Mouse (Mus musculus) midbrain, embryonic 11.5 days (tissue): ENCODE results near the gene Rab3ip. TPM values are rescaled to one million over a fixed set of nuclear protein-coding genes. Genes with fewer than 3 reads are reported as not detected.

Source experiments
- ATAC-seq: fragments of 200-750 bp; cut with Nextera tagmentation; 2 replicates; pipeline ENCODE4 v1.8.0; 2017; ENCODE audit warnings: moderate TSS enrichment, moderate library complexity; ENCODE audit not compliant: low FRiP score
- DNase-seq: peaks from one replicate; pipeline ENCODE4 v3.0.0; 2015; ENCODE audit warnings: low spot score; ENCODE audit errors: missing footprints
- H3K27ac ChIP-seq: fragments of 300-500 bp; sonication (generic); 2 replicates; pipeline ENCODE4 v1.5.1; 2014; ENCODE audit warnings: low read depth, low read length
- H3K27me3 ChIP-seq: fragments of 300-500 bp; sonication (generic); 2 replicates; pipeline ENCODE4 v1.6.1; 2014; ENCODE audit warnings: mild to moderate bottlenecking, low read length, moderate library complexity, mixed read lengths; ENCODE audit not compliant: control insufficient read depth, insufficient read depth
- H3K36me3 ChIP-seq: fragments of 300-500 bp; sonication (generic); 2 replicates; pipeline ENCODE4 v1.6.1; 2014; ENCODE audit warnings: mild to moderate bottlenecking, low read length, moderate library complexity, mixed read lengths; ENCODE audit not compliant: control insufficient read depth, insufficient read depth
- H3K4me1 ChIP-seq: fragments of 300-500 bp; sonication (generic); 2 replicates; pipeline ENCODE4 v1.6.1; 2014; ENCODE audit warnings: low read length; ENCODE audit not compliant: control insufficient read depth, insufficient read depth
- H3K4me2 ChIP-seq: fragments of 300-500 bp; sonication (generic); 2 replicates; pipeline ENCODE4 v1.6.1; 2014; ENCODE audit warnings: mild to moderate bottlenecking, moderate library complexity
- H3K4me3 ChIP-seq: fragments of 300-500 bp; sonication (generic); 2 replicates; pipeline ENCODE4 v1.5.1; 2014; ENCODE audit warnings: low read depth, low read length
- H3K9ac ChIP-seq: fragments of 300-500 bp; sonication (generic); 2 replicates; pipeline ENCODE4 v1.6.1; 2014; ENCODE audit warnings: low read length
- H3K9me3 ChIP-seq: fragments of 300-500 bp; sonication (generic); 2 replicates; pipeline ENCODE4 v1.6.1; 2016; ENCODE audit warnings: low read length; ENCODE audit not compliant: control insufficient read depth
- WGBS: fragments of 180-500 bp; shearing (Covaris S2); extraction: QIAGEN DNeasy Blood & Tissue Kit; methylation state at CpG from one replicate; pipeline ENCODE4 v1.1.7; 2014; 5-methylcytosine and 5-hydroxymethylcytosine counted together
- polyA plus RNA-seq: library from polyadenylated mRNA; unstranded; fragments of >200 nt; fragmentation: Nextera tagmentation; extraction: Ambion mirVana; gene quantifications from 2 replicates; pipeline ENCODE4 v1.2.1, GENCODE M21; 2014

Gene Rab3ip
- polyA plus RNA-seq, 1 experiment from 2014 or later: 41.1 TPM

DNA sequence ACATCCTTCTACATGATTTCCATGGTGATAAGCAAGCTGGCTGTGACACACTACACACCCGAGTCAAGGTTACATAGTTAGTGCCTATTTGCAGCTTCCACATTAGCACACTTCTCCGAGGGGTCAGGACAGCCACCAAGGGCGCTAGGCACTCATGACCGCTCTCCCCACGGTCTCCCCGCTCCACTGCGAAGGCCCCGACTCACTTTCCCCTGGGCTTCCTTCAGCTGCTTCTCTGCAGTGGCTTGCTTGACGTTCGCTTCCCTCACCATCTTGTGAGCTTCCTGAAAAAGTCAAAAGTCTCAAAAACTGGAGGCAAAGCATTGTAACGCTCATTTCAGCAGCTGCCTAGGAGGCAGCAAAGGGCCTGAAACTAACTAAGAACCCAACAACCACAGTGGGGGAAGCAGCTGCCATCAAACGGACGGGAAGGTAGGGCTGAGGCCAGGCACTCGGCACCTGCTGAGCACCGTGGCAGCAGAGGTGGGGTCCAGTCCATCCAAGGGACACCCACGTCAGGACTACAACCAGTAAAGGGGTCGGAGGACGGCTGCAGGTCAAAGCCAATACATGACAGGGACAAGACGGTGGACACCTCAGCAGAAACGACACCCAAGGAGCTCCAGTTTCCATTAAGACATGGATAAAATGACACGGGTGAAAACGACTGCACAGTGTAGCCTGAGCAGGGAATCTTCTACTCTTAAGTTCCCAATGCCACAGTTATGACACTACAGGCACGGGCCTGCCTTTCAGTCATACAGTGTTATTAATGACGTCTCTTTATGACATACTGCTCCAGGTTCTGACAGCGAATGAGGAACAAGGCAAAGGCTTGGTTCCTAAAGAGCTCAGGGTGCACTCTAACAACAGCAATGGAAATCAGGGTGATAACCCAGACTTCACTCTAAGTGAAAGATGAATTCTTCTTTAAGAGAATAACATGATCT, 30.9 kb downstream of the Rab3ip start:
- Histone ChIP-seq H3K9me3 (no peaks in the 10 kb centered on the region), H3K27ac (no peak overlapping the region), H3K9ac (no peak overlapping the region), H3K4me3 (no peak overlapping the region), H3K27me3 (no peaks in the 10 kb centered on the region), H3K4me2 (no peak overlapping the region), H3K36me3 (peaks cover 2% of the 10 kb centered on the region), H3K4me1 (no peaks in the 10 kb centered on the region)
- 95% methylated on average over 25 of the region's 25 CpGs for WGBS
- no peak for ATAC-seq
- no peak for DNase-seq

DNA sequence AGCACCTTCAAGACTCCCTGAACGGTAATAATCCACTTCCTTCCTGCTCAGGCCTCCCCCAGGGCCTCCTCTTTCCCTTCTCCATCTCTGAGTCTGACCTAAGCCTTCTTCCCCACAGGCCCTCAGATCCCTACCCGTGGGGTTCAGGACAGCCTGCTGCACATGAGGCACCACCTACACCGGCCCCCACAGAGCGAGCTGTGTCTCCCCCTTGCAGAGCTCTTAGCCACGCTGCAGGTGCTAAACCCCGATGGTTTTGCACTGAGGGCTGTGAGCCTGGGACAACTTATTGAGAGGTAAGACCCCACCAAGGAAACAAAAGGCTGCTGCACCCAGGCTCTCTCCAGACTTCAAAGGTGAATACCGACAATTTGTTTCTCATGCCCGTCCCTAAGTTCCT, 34.0 kb downstream of the Rab3ip start:
- Histone ChIP-seq H3K4me1 (no peaks in the 10 kb centered on the region), H3K36me3 (peaks cover 2% of the 10 kb centered on the region), H3K9ac (no peak overlapping the region), H3K9me3 (no peaks in the 10 kb centered on the region), H3K4me3 (no peak overlapping the region), H3K27ac (no peak overlapping the region), H3K4me2 (no peak overlapping the region), H3K27me3 (no peaks in the 10 kb centered on the region)
- ATAC-seq: no peak
- WGBS: 84% methylated on average over 8 of the region's 8 CpGs
- no peak for DNase-seq

DNA sequence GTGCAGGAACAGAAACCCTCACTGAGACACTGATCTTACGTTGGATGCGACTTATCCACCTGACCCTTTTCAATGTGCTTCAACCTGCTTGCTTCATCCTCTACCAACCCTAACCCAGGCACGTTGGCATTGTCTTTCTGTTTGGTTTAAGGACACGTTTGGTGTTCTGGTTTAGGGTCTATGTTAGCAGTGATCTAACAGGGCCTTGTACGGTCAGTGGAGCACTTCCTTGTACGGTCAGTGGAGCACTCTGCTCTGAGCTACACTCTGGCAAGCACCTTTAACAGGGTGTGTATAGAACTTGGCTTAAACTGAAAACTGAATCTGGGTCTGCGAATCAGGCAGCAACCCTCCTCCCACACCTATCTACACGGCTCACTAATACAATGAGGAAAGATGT, 35.3 kb downstream of the Rab3ip start:
- WGBS: 93% methylated on average over 8 of the region's 8 CpGs

DNA sequence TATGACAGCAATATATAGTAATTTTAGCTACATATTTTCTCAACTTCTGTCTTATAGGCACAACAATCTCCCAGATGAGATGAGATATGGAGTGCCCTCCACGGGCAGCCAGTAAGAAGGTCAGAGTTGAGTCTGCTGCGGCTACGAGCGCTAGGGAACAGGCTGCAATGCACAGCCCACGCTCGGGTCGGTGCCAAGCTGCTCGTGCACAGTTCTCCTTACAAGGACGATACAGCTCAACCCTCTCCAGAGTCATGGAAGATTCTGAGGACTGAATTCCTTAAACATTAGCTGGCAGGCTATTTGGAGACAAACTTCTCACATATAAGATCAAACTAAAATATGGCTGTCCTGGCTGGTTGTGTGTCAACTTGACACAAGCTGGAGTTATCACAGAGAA, 36.0 kb downstream of the Rab3ip start:
- H3K4me1 ChIP-seq: no peaks in the 10 kb centered on the region
- no peak overlapping the region for H3K4me3 ChIP-seq
- ATAC-seq (no peak), DNase-seq (no peak)
- H3K4me2 ChIP-seq: no peak overlapping the region
- H3K27me3 ChIP-seq: no peaks in the 10 kb centered on the region
- H3K36me3 ChIP-seq: peaks cover 7% of the 10 kb centered on the region
- H3K9me3 ChIP-seq: no peaks in the 10 kb centered on the region
- no peak overlapping the region for H3K9ac ChIP-seq
- H3K27ac ChIP-seq: no peak overlapping the region
- 95% methylated on average over 9 of the region's 9 CpGs for WGBS

More for the DNA sequence above, 35.3 kb downstream of the Rab3ip start:
- Histone ChIP-seq H3K4me1 (no peaks in the 10 kb centered on the region), H3K27ac (no peak overlapping the region), H3K27me3 (no peaks in the 10 kb centered on the region), H3K36me3 (peaks cover 2% of the 10 kb centered on the region), H3K4me2 (no peak overlapping the region), H3K9ac (no peak overlapping the region), H3K4me3 (no peak overlapping the region), H3K9me3 (no peaks in the 10 kb centered on the region)
- ATAC-seq (no peak), DNase-seq (no peak)

DNA sequence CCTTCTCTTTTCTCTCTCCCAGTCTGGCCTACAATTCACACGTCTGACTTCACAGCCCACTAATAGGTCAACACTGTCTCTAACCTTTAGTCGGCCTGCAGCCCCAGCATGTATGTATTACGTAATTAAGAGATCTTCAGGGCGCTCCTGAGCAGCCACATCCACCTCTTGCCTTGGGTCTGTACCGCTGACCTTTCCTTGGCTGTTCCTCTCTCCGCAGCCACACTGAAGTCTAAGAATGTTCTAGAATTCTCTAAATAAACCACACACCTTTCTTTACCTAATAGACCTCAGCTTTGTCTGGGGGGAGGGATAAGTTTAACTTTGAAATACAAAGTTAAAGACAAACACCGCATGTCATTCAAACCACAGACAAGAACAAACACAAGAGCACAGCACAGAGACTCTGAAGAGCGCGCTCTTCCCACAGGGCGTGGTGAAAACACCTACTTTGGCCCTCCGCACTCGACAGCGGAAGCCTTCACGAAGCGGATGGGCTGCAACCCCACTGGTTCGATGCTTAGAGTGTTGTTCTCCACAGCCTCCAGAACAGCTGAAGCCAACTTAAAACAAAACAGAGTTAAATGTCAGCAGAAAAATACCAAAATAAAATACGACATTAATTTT, 36.8 kb downstream of the Rab3ip start:
- DNase-seq: no peak
- WGBS: 94% methylated on average over 17 of the region's 17 CpGs
- ATAC-seq: no peak

DNA sequence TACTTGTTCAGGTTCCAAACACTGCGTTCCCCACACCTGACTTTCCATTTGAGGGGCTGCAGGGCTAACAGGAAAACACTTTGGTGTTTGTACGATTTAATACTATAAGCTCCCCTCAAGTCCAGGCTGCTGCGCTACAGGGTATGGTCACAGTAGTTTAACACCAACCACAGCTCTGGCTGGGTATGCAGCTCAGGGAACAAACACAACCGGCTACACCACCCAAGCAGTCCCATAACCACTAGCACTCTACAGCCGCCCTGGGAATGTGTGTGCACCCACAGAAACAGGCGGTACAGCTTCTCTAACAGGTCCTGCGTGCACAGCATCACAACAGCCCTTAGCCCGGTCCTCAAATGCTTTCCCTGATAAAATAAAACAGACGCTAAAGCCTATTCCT, 37.7 kb downstream of the Rab3ip start:
- no peak for ATAC-seq
- Histone ChIP-seq H3K9me3 (no peaks in the 10 kb centered on the region), H3K27ac (no peak overlapping the region), H3K4me1 (no peaks in the 10 kb centered on the region), H3K4me2 (no peak overlapping the region), H3K36me3 (peaks cover 9% of the 10 kb centered on the region), H3K9ac (no peak overlapping the region), H3K27me3 (no peaks in the 10 kb centered on the region), H3K4me3 (no peak overlapping the region)
- WGBS: 93% methylated on average over 9 of the region's 9 CpGs
- no peak for DNase-seq

More for the DNA sequence above, 36.8 kb downstream of the Rab3ip start:
- no peaks in the 10 kb centered on the region for H3K27me3 ChIP-seq
- no peaks in the 10 kb centered on the region for H3K4me1 ChIP-seq
- H3K9me3 ChIP-seq: no peaks in the 10 kb centered on the region
- no peak overlapping the region for H3K9ac ChIP-seq
- H3K36me3 ChIP-seq: peaks cover 7% of the 10 kb centered on the region
- H3K4me2 ChIP-seq: no peak overlapping the region
- H3K4me3 ChIP-seq: no peak overlapping the region
- no peak overlapping the region for H3K27ac ChIP-seq

DNA sequence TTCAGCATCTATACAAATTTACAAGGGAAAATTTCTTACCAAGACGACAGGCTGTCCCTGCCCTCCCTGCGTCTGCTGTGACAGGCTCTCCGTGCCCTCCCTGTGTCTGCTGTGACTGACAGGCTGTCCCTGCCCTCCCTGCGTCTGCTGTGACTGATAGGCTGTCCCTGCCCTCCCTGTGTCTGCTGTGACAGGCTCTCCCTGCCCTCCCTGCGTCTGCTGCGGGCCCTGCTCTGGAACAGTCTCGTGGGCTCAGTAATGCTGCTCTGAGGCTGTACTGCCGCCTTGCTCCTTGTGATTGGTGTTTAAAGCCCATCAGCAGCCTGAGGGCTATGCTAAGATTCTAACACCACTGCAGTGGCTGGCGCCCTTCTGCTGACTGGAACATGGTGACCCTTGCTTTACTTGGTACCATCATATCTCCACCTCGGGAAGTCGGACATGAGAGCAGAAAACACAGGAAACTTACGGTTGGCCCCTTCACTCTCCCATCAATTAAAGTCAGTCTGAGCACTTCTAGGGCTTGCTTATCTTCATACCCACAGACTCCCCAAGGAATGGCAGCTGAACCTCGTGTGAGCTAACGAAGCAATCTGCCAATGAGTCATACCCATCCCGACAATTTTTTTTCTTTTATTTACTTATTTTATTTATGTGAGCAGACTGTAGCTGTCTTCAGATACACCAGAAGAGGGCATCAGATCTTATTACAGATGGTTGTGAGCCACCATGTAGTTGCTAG, 41.5 kb downstream of the Rab3ip start:
- Histone ChIP-seq H3K9me3 (no peaks in the 10 kb centered on the region), H3K9ac (no peak overlapping the region), H3K4me2 (no peak overlapping the region), H3K4me1 (no peaks in the 10 kb centered on the region), H3K4me3 (no peak overlapping the region), H3K27me3 (no peaks in the 10 kb centered on the region), H3K36me3 (peaks cover 26% of the 10 kb centered on the region; the same call in 1 of the 2 replicates), H3K27ac (no peak overlapping the region)
- DNase-seq (no peak), ATAC-seq (no peak)
- 86% methylated on average over 15 of the region's 15 CpGs for WGBS

DNA sequence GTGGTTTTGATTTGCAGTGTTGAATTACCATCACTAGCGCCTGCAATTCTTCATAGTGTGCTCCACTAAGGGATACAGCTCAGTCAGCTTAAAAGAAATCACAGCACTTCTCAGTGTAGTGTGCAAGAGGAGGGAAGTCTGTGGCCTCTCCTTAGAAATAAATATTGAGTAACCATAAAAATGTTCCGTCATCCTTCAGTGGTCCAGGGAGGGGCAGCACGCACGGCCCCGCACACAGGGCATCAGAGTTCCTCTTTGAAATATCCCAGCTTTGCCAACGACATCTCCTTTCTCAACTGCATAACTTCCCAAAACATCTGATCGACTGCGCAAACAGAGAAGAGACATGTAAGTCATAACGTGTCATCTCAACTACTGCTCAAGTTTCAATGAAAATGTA, 43.8 kb downstream of the Rab3ip start:
- Histone ChIP-seq H3K4me3 (no peak overlapping the region), H3K9me3 (no peaks in the 10 kb centered on the region), H3K9ac (no peak overlapping the region), H3K4me2 (no peak overlapping the region), H3K4me1 (no peaks in the 10 kb centered on the region), H3K27me3 (no peaks in the 10 kb centered on the region), H3K27ac (no peak overlapping the region), H3K36me3 (peaks cover 26% of the 10 kb centered on the region; the same call in 1 of the 2 replicates)
- ATAC-seq (no peak), DNase-seq (no peak)
- WGBS: 94% methylated on average over 9 of the region's 9 CpGs
